ENCODE assay signal across 11 mouse cellular contexts in the genomic region with DNA sequence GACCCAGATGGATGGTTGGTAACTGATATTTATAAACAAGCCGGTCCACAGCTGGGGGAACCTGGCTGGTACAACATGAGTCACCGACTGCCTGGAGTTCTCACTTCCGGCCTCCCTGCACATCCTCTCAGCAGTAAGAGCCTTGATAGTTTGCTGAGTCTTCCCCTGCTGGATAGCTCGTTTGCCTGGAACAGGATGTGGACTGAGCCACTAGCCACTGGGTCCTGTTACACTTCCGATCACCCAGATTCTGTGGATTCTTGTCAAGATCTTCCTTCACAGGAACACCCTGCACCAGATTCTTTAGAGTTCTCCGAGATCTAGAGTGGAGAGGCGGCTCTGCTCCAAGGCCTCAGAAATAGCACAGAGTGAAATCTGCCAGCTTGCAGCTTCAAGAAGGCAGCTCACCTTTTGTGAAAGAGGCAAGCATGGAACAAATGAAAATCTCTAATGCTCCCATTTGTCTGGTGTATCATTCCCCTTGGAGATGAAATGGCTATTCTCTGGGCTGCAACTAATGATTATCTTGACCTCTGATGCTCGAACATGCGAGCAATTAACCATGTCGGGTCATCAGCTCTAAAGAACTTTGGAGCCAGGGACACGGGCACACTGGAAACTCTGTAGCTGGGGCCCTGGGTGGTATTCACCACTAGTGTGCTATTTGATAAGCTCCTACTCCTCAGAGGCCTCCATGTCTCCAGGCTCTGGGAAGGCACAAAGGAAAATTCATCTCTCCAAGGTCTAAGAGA.
DNase-seq lines count a peak whose midpoint lies in the region; ATAC-seq and TF ChIP-seq lines count a peak whose summit lies in the region.
"Had no signal": no experiment of that assay in that cellular context is flagged by ENCODE, and none has a peak within 500 bp of the region (broad histone marks: within the 10 kb centered on the region; RNA-seq: fewer than 3 reads in every experiment).

No protein-coding gene starts in this region.

- no peak overlapping the region for H3K4me3 ChIP-seq in kidney, adult 2 months (ENCODE audit: insufficient read depth, low read depth, low read length)
- H3K4me3 ChIP-seq in kidney, embryonic 16.5 days (ENCODE audit: low read length): no peak overlapping the region
- no peak overlapping the region for H3K4me3 ChIP-seq in testis, adult 2 months (ENCODE audit: control insufficient read depth, low read depth, low read length)
- H3K4me3 ChIP-seq in liver, postnatal 0 days (ENCODE audit: low read depth, low read length): no peak overlapping the region
- H3K4me3 ChIP-seq: hindbrain, embryonic 15.5 days had no signal

- no peak for TF ChIP-seq POLR2A in kidney, adult 2 months (IDR thresholded peaks at IDR 0.05; ENCODE audit: low read depth, low read length)
- no peak for TF ChIP-seq POLR2A in testis, adult 2 months (IDR thresholded peaks at IDR 0.05; ENCODE audit: control insufficient read depth, low read depth, low read length)

- no peak overlapping the region for H3K4me2 ChIP-seq in kidney, embryonic 16.5 days (replicated peaks; ENCODE audit: low read depth, low read length)
- no peak overlapping the region for H3K4me2 ChIP-seq in liver, postnatal 0 days (ENCODE audit: low read depth, low read length)
- H3K4me2 ChIP-seq: hindbrain, embryonic 15.5 days; liver, embryonic 11.5 days had no signal

- H3K9me3 ChIP-seq in kidney, embryonic 16.5 days (ENCODE audit: low read length): no peaks in the 10 kb centered on the region
- no peaks in the 10 kb centered on the region for H3K9me3 ChIP-seq in liver, postnatal 0 days (ENCODE audit: low read length)
- H3K9me3 ChIP-seq: hindbrain, embryonic 15.5 days had no signal

- DNase-seq in kidney, adult 2 months: peak; percentile 54
- DNase-seq in testis, postnatal 10 days (ENCODE audit: low spot score): no peak
- DNase-seq in kidney, postnatal 36 days: peak; percentile 22 to 32
- DNase-seq in liver, postnatal 0 days: no peak
- no peak for DNase-seq in cerebellum, adult 9-10 months
- no peak for DNase-seq in gastrocnemius, adult 8-10 months (ENCODE audit: low spot score in 2 of 2)
- DNase-seq: midbrain, embryonic 14.5 days had no signal

- H3K9ac ChIP-seq in kidney, embryonic 16.5 days (replicated peaks; ENCODE audit: low read length): no peak overlapping the region
- no peak overlapping the region for H3K9ac ChIP-seq in liver, postnatal 0 days (replicated peaks)
- H3K9ac ChIP-seq: hindbrain, embryonic 15.5 days had no signal

- no peak for ATAC-seq in kidney, embryonic 16.5 days (ENCODE audit: low FRiP score, low TSS enrichment)
- no peak for ATAC-seq in liver, postnatal 0 days

- WGBS in kidney, adult 2 months: 47% methylated on average over 11 of the region's 11 CpGs
- WGBS in kidney, embryonic 16.5 days: 53% methylated on average over 11 of the region's 11 CpGs
- 52% methylated on average over 11 of the region's 11 CpGs for WGBS in liver, postnatal 0 days (ENCODE audit: insufficient replicate concordance)

- TF ChIP-seq EP300 in liver, postnatal 0 days (IDR thresholded peaks at IDR 0.05; ENCODE audit: low read depth): no peak

- no peak for TF ChIP-seq CTCF in kidney, adult 2 months (conservative IDR thresholded peaks at IDR 0.05; ENCODE audit: insufficient read depth, insufficient read length, low read depth, low read length)
- TF ChIP-seq CTCF in testis, adult 2 months (IDR thresholded peaks at IDR 0.05; ENCODE audit: control insufficient read depth, insufficient read depth, insufficient replicate concordance, low read depth, low read length): no peak
- TF ChIP-seq CTCF in liver, postnatal 0 days (IDR thresholded peaks at IDR 0.05; ENCODE audit: low read depth): no peak

- H3K4me1 ChIP-seq in kidney, adult 2 months (ENCODE audit: control insufficient read depth, insufficient read depth, low read length): peaks cover 8% of the 10 kb centered on the region; the same call in 1 of the 2 replicates
- 0 out of 2 replicates have a peak, but pooled peaks cover 5% of the 10 kb centered on the region for H3K4me1 ChIP-seq in kidney, embryonic 16.5 days (ENCODE audit: insufficient read depth, low read length)
- no peaks in the 10 kb centered on the region for H3K4me1 ChIP-seq in testis, adult 2 months (ENCODE audit: control insufficient read depth, insufficient read depth, low read length)
- peaks cover 2% of the 10 kb centered on the region; the same call in 1 of the 2 replicates for H3K4me1 ChIP-seq in liver, postnatal 0 days (ENCODE audit: insufficient read depth)
- H3K4me1 ChIP-seq: hindbrain, embryonic 15.5 days had no signal

- peak overlapping the region; percentile 52; the same call in 1 of the 2 replicates for H3K27ac ChIP-seq in kidney, adult 2 months (ENCODE audit: insufficient read depth, low read depth, low read length)
- H3K27ac ChIP-seq in kidney, embryonic 16.5 days (ENCODE audit: low read length): no peak overlapping the region
- H3K27ac ChIP-seq in testis, adult 2 months (ENCODE audit: control insufficient read depth, insufficient read depth, low read depth, low read length): peak overlapping the region; percentile 62
- H3K27ac ChIP-seq in liver, postnatal 0 days (ENCODE audit: low read depth): no peak overlapping the region
- H3K27ac ChIP-seq: hindbrain, embryonic 15.5 days had no signal

- H3K36me3 ChIP-seq in kidney, adult 2 months (ENCODE audit: control insufficient read depth, insufficient read depth, low read length): no peaks in the 10 kb centered on the region
- no peaks in the 10 kb centered on the region for H3K36me3 ChIP-seq in kidney, embryonic 16.5 days (ENCODE audit: insufficient read depth, low read length)
- H3K36me3 ChIP-seq in testis, adult 2 months (ENCODE audit: control insufficient read depth, insufficient read depth, low read length): no peaks in the 10 kb centered on the region
- no peaks in the 10 kb centered on the region for H3K36me3 ChIP-seq in liver, postnatal 0 days (replicated peaks; ENCODE audit: insufficient read depth, low read length)
- H3K36me3 ChIP-seq: hindbrain, embryonic 15.5 days had no signal

- H3K27me3 ChIP-seq in kidney, adult 2 months (replicated peaks; ENCODE audit: control insufficient read depth, insufficient read depth, low read length): no peaks in the 10 kb centered on the region
- H3K27me3 ChIP-seq in kidney, embryonic 16.5 days (ENCODE audit: insufficient read depth, low read length): no peaks in the 10 kb centered on the region; the same call in 1 of the 2 replicates
- no peaks in the 10 kb centered on the region for H3K27me3 ChIP-seq in testis, adult 2 months (ENCODE audit: control insufficient read depth, insufficient read depth, low read length)
- no peaks in the 10 kb centered on the region for H3K27me3 ChIP-seq in liver, postnatal 0 days (ENCODE audit: insufficient read depth, low read length)
- H3K27me3 ChIP-seq: hindbrain, embryonic 15.5 days had no signal

Comparison
In these comparisons a context has a peak if more than half of its experiments do, and no peak if none do; other contexts are left out.
1. H3K27ac ChIP-seq: peak in kidney, adult 2 months (single experiment) and testis, adult 2 months (single experiment); none in kidney, embryonic 16.5 days (single experiment) and liver, postnatal 0 days (single experiment).
2. DNase-seq: peak in kidney, adult 2 months (single experiment) and kidney, postnatal 36 days (2 of 2); none in testis, postnatal 10 days (single experiment), liver, postnatal 0 days (single experiment), cerebellum, adult 9-10 months (single experiment) and gastrocnemius, adult 8-10 months (0 of 2).